Mouse (Mus musculus) embryonic facial prominence, embryonic 11.5 days (tissue): ENCODE measurements at regions not wholly inside any gene's neighbourhood (a gene's known extent, or its start where the extent isn't known, plus 50 kb on each side); places are given as distances from the start of the nearest gene placed in this dataset.

Source experiments
- ATAC-seq: fragments of 200-750 bp; cut with Nextera tagmentation; replicated peaks from 2 replicates; pipeline ENCODE4 v1.8.0; 2017; ENCODE audit warnings: low read depth; ENCODE audit not compliant: insufficient number of reproducible peaks, low FRiP score, low TSS enrichment
- DNase-seq: peaks from one replicate; pipeline ENCODE4 v3.0.0-alpha.2; 2015; ENCODE audit warnings: low spot score
- H3K27ac ChIP-seq: fragments of 300-500 bp; sonication (generic); replicated peaks from 2 replicates; pipeline ENCODE4 v1.5.1; 2014; ENCODE audit warnings: mild to moderate bottlenecking, low read depth, low read length, control low read depth
- H3K27me3 ChIP-seq: fragments of 300-500 bp; sonication (generic); 2 replicates; pipeline ENCODE4 v1.6.1; 2014; ENCODE audit warnings: mild to moderate bottlenecking, low read length, moderate library complexity, mixed read lengths; ENCODE audit not compliant: control insufficient read depth, insufficient read depth
- H3K36me3 ChIP-seq: fragments of 300-500 bp; sonication (generic); replicated peaks from 2 replicates; pipeline ENCODE4 v1.6.1; 2014; ENCODE audit warnings: low read depth, mild to moderate bottlenecking, low read length, moderate library complexity, mixed read lengths; ENCODE audit not compliant: control insufficient read depth, insufficient read depth
- H3K4me1 ChIP-seq: fragments of 300-500 bp; sonication (generic); 2 replicates; pipeline ENCODE4 v1.6.1; 2014; ENCODE audit warnings: low read length, mixed read lengths; ENCODE audit not compliant: control insufficient read depth, insufficient read depth
- H3K4me2 ChIP-seq: fragments of 300-500 bp; sonication (generic); 2 replicates; pipeline ENCODE4 v1.6.1; 2014; ENCODE audit warnings: low read depth, mild to moderate bottlenecking, control low read depth, low read length, moderate library complexity
- H3K4me3 ChIP-seq: fragments of 300-500 bp; sonication (generic); 2 replicates; pipeline ENCODE4 v1.5.1; 2014; ENCODE audit warnings: low read depth, low read length, control low read depth
- H3K9ac ChIP-seq: fragments of 300-500 bp; sonication (generic); replicated peaks from 2 replicates; pipeline ENCODE4 v1.6.1; 2014; ENCODE audit warnings: mild to moderate bottlenecking, control low read depth, low read length
- H3K9me3 ChIP-seq: fragments of 300-500 bp; sonication (generic); replicated peaks from 2 replicates; pipeline ENCODE4 v1.6.1; 2016; ENCODE audit warnings: mild to moderate bottlenecking, low read length, inconsistent platforms, mixed read lengths; ENCODE audit not compliant: control insufficient read depth
- WGBS: fragments of 180-500 bp; shearing (Covaris S2); extraction: QIAGEN DNeasy Blood & Tissue Kit; methylation state at CpG from one replicate; pipeline ENCODE4 v1.1.7; 2014; 5-methylcytosine and 5-hydroxymethylcytosine counted together

- Histone ChIP-seq H3K9me3 (no peaks in the 10 kb centered on the region), H3K27ac (no peak overlapping the region), H3K4me3 (no peak overlapping the region), H3K9ac (no peak overlapping the region), H3K4me2 (no peak overlapping the region), H3K4me1 (no peaks in the 10 kb centered on the region), H3K27me3 (no peaks in the 10 kb centered on the region), H3K36me3 (no peaks in the 10 kb centered on the region)
- WGBS: 53% methylated on average over 7 of the region's 7 CpGs
- ATAC-seq (no peak), DNase-seq (no peak)
Measured at GRCm38 (mm10) chr16:23838696-23839095, 52.1 kb downstream of the Sst start.

GRCm38 (mm10) chr16:23838114-23838513, 52.6 kb downstream of the Sst start:
- Histone ChIP-seq H3K4me3 (no peak overlapping the region), H3K4me2 (no peak overlapping the region), H3K27ac (no peak overlapping the region), H3K4me1 (no peaks in the 10 kb centered on the region), H3K36me3 (no peaks in the 10 kb centered on the region), H3K9ac (no peak overlapping the region), H3K9me3 (no peaks in the 10 kb centered on the region), H3K27me3 (no peaks in the 10 kb centered on the region)
- ATAC-seq (no peak), DNase-seq (no peak)
- 78% methylated on average over 2 of the region's 2 CpGs for WGBS

- WGBS: 76% methylated on average over 4 of the region's 4 CpGs
- ATAC-seq: no peak
- no peak overlapping the region for H3K9ac ChIP-seq
- no peaks in the 10 kb centered on the region for H3K27me3 ChIP-seq
- no peaks in the 10 kb centered on the region for H3K4me1 ChIP-seq
- no peaks in the 10 kb centered on the region for H3K9me3 ChIP-seq
- no peak overlapping the region for H3K27ac ChIP-seq
- no peak overlapping the region for H3K4me3 ChIP-seq
- DNase-seq: no peak
- no peaks in the 10 kb centered on the region for H3K36me3 ChIP-seq
- no peak overlapping the region for H3K4me2 ChIP-seq
Measured at GRCm38 (mm10) chr16:23834991-23835390, 55.8 kb downstream of the Sst start.

GRCm38 (mm10) chr16:23833603-23834002, 57.2 kb downstream of the Sst start:
- Histone ChIP-seq H3K4me3 (no peak overlapping the region), H3K27ac (no peak overlapping the region), H3K4me1 (no peaks in the 10 kb centered on the region), H3K9me3 (no peaks in the 10 kb centered on the region), H3K36me3 (no peaks in the 10 kb centered on the region), H3K27me3 (no peaks in the 10 kb centered on the region), H3K9ac (no peak overlapping the region), H3K4me2 (no peak overlapping the region)
- ATAC-seq (no peak), DNase-seq (no peak)
- 60% methylated on average over 2 of the region's 2 CpGs for WGBS

GRCm38 (mm10) chr16:23833042-23833423, 57.7 kb downstream of the Sst start:
- H3K4me1 ChIP-seq: no peaks in the 10 kb centered on the region
- DNase-seq (peak; percentile 42), ATAC-seq (no peak)
- no peaks in the 10 kb centered on the region for H3K9me3 ChIP-seq
- no peaks in the 10 kb centered on the region for H3K27me3 ChIP-seq
- no peak overlapping the region for H3K4me3 ChIP-seq
- no peak overlapping the region for H3K4me2 ChIP-seq
- H3K27ac ChIP-seq: no peak overlapping the region
- no peak overlapping the region for H3K9ac ChIP-seq
- H3K36me3 ChIP-seq: no peaks in the 10 kb centered on the region
- whole genome bisulfite sequencing: 61% methylated on average over 2 of the region's 2 CpGs

GRCm38 (mm10) chr16:23832393-23833041, 58.2 kb downstream of the Sst start:
- Histone ChIP-seq H3K27ac (no peak overlapping the region), H3K9ac (no peak overlapping the region), H3K36me3 (no peaks in the 10 kb centered on the region), H3K4me1 (no peaks in the 10 kb centered on the region), H3K4me3 (no peak overlapping the region), H3K9me3 (no peaks in the 10 kb centered on the region), H3K27me3 (no peaks in the 10 kb centered on the region), H3K4me2 (no peak overlapping the region)
- WGBS: 65% methylated on average over 9 of the region's 9 CpGs
- DNase-seq (no peak), ATAC-seq (no peak)

GRCm38 (mm10) chr16:23825662-23826061, 65.1 kb downstream of the Sst start:
- Histone ChIP-seq H3K36me3 (no peaks in the 10 kb centered on the region), H3K4me3 (no peak overlapping the region), H3K4me1 (no peaks in the 10 kb centered on the region), H3K9ac (no peak overlapping the region), H3K9me3 (no peaks in the 10 kb centered on the region), H3K4me2 (no peak overlapping the region), H3K27me3 (no peaks in the 10 kb centered on the region), H3K27ac (no peak overlapping the region)
- no peak for ATAC-seq
- no peak for DNase-seq
- 87% methylated on average over 5 of the region's 5 CpGs for WGBS

- WGBS: 88% methylated on average over 2 of the region's 2 CpGs
- Histone ChIP-seq H3K27me3 (no peaks in the 10 kb centered on the region), H3K27ac (no peak overlapping the region), H3K9ac (no peak overlapping the region), H3K36me3 (no peaks in the 10 kb centered on the region), H3K4me3 (no peak overlapping the region), H3K9me3 (no peaks in the 10 kb centered on the region), H3K4me2 (no peak overlapping the region), H3K4me1 (no peaks in the 10 kb centered on the region)
- DNase-seq (no peak), ATAC-seq (no peak)
Measured at GRCm38 (mm10) chr16:23785216-23785615, 105.5 kb downstream of the Sst start.
